In the genomic region with DNA sequence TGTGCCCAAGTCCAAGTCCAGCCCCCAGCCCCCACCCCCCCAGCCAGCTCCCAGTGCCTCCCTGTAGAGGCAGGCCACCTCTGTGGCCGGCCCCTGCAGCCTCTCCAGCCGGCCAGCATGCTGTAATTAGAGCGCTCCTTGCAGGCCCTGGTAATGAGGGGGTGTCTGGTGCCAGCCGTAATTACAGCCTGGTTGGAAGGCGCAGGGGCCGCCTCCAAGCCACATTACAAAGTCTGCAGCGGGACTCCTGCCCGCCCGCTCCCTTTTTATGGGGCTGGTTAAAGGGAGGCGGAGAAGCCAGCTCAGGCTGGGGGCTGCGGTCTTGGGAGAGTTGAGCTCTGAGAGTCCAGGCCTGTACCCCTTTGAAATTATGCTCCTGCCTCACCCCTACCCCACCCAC, we compare ENCODE assay signal across 10 mouse cellular contexts. TPM values are rescaled to one million over a fixed set of nuclear protein-coding genes. Genes with fewer than 3 reads are reported as not detected.
DNase-seq lines count a peak whose midpoint lies in the region; ATAC-seq and TF ChIP-seq lines count a peak whose summit lies in the region.
"Had no signal": no experiment of that assay in that cellular context is flagged by ENCODE, and none has a peak within 500 bp of the region (broad histone marks: within the 10 kb centered on the region; RNA-seq: fewer than 3 reads in every experiment).

No protein-coding gene starts in this region.

- no peak for DNase-seq in heart, embryonic 10.5 days (ENCODE audit: low spot score)
- no peak for DNase-seq in heart, adult 9 months (ENCODE audit: low spot score in 2 of 2)
- no peak for DNase-seq in liver, postnatal 0 days
- no peak for DNase-seq in cerebellum, postnatal 36 days
- no peak for DNase-seq in heart, adult 8-10 months (ENCODE audit: low spot score)

- H3K9me3 ChIP-seq in heart, embryonic 10.5 days: no peaks in the 10 kb centered on the region
- H3K9me3 ChIP-seq in liver, embryonic 12.5 days (replicated peaks): no peaks in the 10 kb centered on the region
- no peaks in the 10 kb centered on the region for H3K9me3 ChIP-seq in liver, postnatal 0 days (ENCODE audit: low read length)
- H3K9me3 ChIP-seq in limb, embryonic 12.5 days: no peaks in the 10 kb centered on the region

- H3K9ac ChIP-seq in liver, embryonic 12.5 days: no peak overlapping the region
- no peak overlapping the region for H3K9ac ChIP-seq in liver, postnatal 0 days (replicated peaks)
- H3K9ac ChIP-seq in limb, embryonic 12.5 days (replicated peaks): no peak overlapping the region; the same call in 1 of the 2 replicates

- WGBS in heart, embryonic 10.5 days: 48% methylated on average over 11 of the region's 11 CpGs
- 62% methylated on average over 11 of the region's 11 CpGs for WGBS in liver, embryonic 12.5 days (ENCODE audit: insufficient replicate concordance)
- 79% methylated on average over 11 of the region's 11 CpGs for whole genome bisulfite sequencing in liver, postnatal 0 days (ENCODE audit: insufficient replicate concordance)
- WGBS in limb, embryonic 12.5 days: 10% methylated on average over 11 of the region's 11 CpGs

- peaks cover 86% of the 10 kb centered on the region for H3K4me1 ChIP-seq in heart, embryonic 10.5 days
- H3K4me1 ChIP-seq in liver, embryonic 12.5 days: peaks cover 23% of the 10 kb centered on the region; the same call in 1 of the 2 replicates
- peaks cover 4% of the 10 kb centered on the region; the same call in 1 of the 2 replicates for H3K4me1 ChIP-seq in liver, postnatal 0 days (ENCODE audit: insufficient read depth)
- peaks cover 9% of the 10 kb centered on the region; the same call in 1 of the 2 replicates for H3K4me1 ChIP-seq in embryonic fibroblast, embryonic 13.5 days (ENCODE audit: control insufficient read depth, insufficient read depth, low read length)
- H3K4me1 ChIP-seq in limb, embryonic 12.5 days (replicated peaks): peaks cover 72% of the 10 kb centered on the region

- peaks cover 12% of the 10 kb centered on the region for H3K36me3 ChIP-seq in heart, embryonic 10.5 days
- H3K36me3 ChIP-seq in liver, embryonic 12.5 days: no peaks in the 10 kb centered on the region
- H3K36me3 ChIP-seq in liver, postnatal 0 days (replicated peaks; ENCODE audit: insufficient read depth, low read length): no peaks in the 10 kb centered on the region
- H3K36me3 ChIP-seq in limb, embryonic 12.5 days: no peaks in the 10 kb centered on the region

- no peaks in the 10 kb centered on the region for H3K27me3 ChIP-seq in heart, embryonic 10.5 days (ENCODE audit: insufficient read depth, poor library complexity, severe bottlenecking)
- peaks cover 8% of the 10 kb centered on the region for H3K27me3 ChIP-seq in liver, embryonic 12.5 days (replicated peaks)
- peaks cover 9% of the 10 kb centered on the region; the same call in 1 of the 2 replicates for H3K27me3 ChIP-seq in liver, postnatal 0 days (ENCODE audit: insufficient read depth, low read length)
- no peaks in the 10 kb centered on the region for H3K27me3 ChIP-seq in limb, embryonic 12.5 days

- TF ChIP-seq CTCF in liver, postnatal 0 days (IDR thresholded peaks at IDR 0.05; ENCODE audit: low read depth): no peak
- no peak for TF ChIP-seq CTCF in embryonic fibroblast, embryonic 13.5 days (IDR thresholded peaks at IDR 0.05; ENCODE audit: borderline replicate concordance, insufficient read depth, low read length)

- peak; percentile 30; the same call in 1 of the 2 replicates for ATAC-seq in liver, embryonic 12.5 days
- ATAC-seq in liver, postnatal 0 days: no peak
- peak; percentile 69; the same call in 1 of the 2 replicates for ATAC-seq in limb, embryonic 12.5 days (ENCODE audit: insufficient number of reproducible peaks, insufficient read depth, low FRiP score, low TSS enrichment, low read depth)

- no peak overlapping the region for H3K4me2 ChIP-seq in liver, embryonic 12.5 days
- no peak overlapping the region for H3K4me2 ChIP-seq in liver, postnatal 0 days (ENCODE audit: low read depth, low read length)
- H3K4me2 ChIP-seq in limb, embryonic 12.5 days: peak overlapping the region; percentile 23
- H3K4me2 ChIP-seq: liver, embryonic 11.5 days had no signal

- TF ChIP-seq EP300 in liver, postnatal 0 days (IDR thresholded peaks at IDR 0.05; ENCODE audit: low read depth): no peak

- TF ChIP-seq POLR2A in embryonic fibroblast, embryonic 13.5 days (IDR thresholded peaks at IDR 0.05; ENCODE audit: low read depth, low read length): no peak

- peak overlapping the region; percentile 90 for H3K27ac ChIP-seq in heart, embryonic 10.5 days
- no peak overlapping the region for H3K27ac ChIP-seq in liver, embryonic 12.5 days
- no peak overlapping the region for H3K27ac ChIP-seq in liver, postnatal 0 days (ENCODE audit: low read depth)
- peak overlapping the region; percentile 4; the same call in 1 of the 2 replicates for H3K27ac ChIP-seq in embryonic fibroblast, embryonic 13.5 days (ENCODE audit: insufficient read depth, low read length)
- peak overlapping the region; percentile 95 for H3K27ac ChIP-seq in limb, embryonic 12.5 days

- no peak overlapping the region for H3K4me3 ChIP-seq in heart, embryonic 10.5 days
- H3K4me3 ChIP-seq in liver, embryonic 12.5 days: no peak overlapping the region
- no peak overlapping the region for H3K4me3 ChIP-seq in liver, postnatal 0 days (ENCODE audit: low read depth, low read length)
- no peak overlapping the region for H3K4me3 ChIP-seq in embryonic fibroblast, embryonic 13.5 days (ENCODE audit: insufficient read depth, low read length)
- H3K4me3 ChIP-seq in limb, embryonic 12.5 days (replicated peaks): no peak overlapping the region

RNA-seq across cellular contexts. Expression of a gene that starts 37.0 kb away (rescaled TPM):
- polyA plus RNA-seq in heart, embryonic 10.5 days (2016; fragmentation: Nextera tagmentation; extraction: Ambion mirVana): 17.9 and 18.8 TPM in 2 replicates
- polyA plus RNA-seq in liver, embryonic 12.5 days (2016; fragmentation: Nextera tagmentation; extraction: Ambion mirVana): 1.3 and 1.4 TPM in 2 replicates
- polyA plus RNA-seq in liver, postnatal 0 days (2015; fragmentation: Nextera tagmentation; extraction: Ambion mirVana): 0.39 and 0.40 TPM in 2 replicates
- polyA plus RNA-seq in embryonic fibroblast, embryonic 13.5 days (2011; ENCODE audit: insufficient read length, low read depth, missing spikeins): 101 and 119 TPM in 2 replicates
- polyA plus RNA-seq in limb, embryonic 12.5 days (2016; fragmentation: Nextera tagmentation; extraction: Ambion mirVana): 12.7 and 13.5 TPM in 2 replicates
- total RNA-seq in heart, adult 8-10 months (2022): 10 to 100 TPM in 3 of 4 experiments, 1 to 10 TPM in 1; 9.6 to 14.5 (median 12.0) TPM
- total RNA-seq: common myeloid progenitor, adult 5-6 weeks had no signal

RNA-seq across cellular contexts. Expression of a gene that starts 41.8 kb away (rescaled TPM):
- polyA plus RNA-seq in heart, embryonic 10.5 days (2016; fragmentation: Nextera tagmentation; extraction: Ambion mirVana): 5.7 and 6.3 TPM in 2 replicates
- 3.6 and 4.2 TPM in 2 replicates for polyA plus RNA-seq in liver, embryonic 12.5 days (2016; fragmentation: Nextera tagmentation; extraction: Ambion mirVana)
- polyA plus RNA-seq in liver, postnatal 0 days (2015; fragmentation: Nextera tagmentation; extraction: Ambion mirVana): 3.4 and 3.9 TPM in 2 replicates
- polyA plus RNA-seq in embryonic fibroblast, embryonic 13.5 days (2011; ENCODE audit: insufficient read length, low read depth, missing spikeins): 21.3 and 23.5 TPM in 2 replicates
- polyA plus RNA-seq in limb, embryonic 12.5 days (2016; fragmentation: Nextera tagmentation; extraction: Ambion mirVana): 9.4 and 9.6 TPM in 2 replicates
- 1 to 10 TPM; 3.5 to 4.9 (median 3.8) TPM for total RNA-seq in heart, adult 8-10 months (2022)

Comparison
In these comparisons a context has a peak if more than half of its experiments do, and no peak if none do; other contexts are left out.
1. H3K27ac ChIP-seq: peak in heart, embryonic 10.5 days (single experiment), embryonic fibroblast, embryonic 13.5 days (single experiment) and limb, embryonic 12.5 days (single experiment); none in liver, embryonic 12.5 days (single experiment) and liver, postnatal 0 days (single experiment).